Mouse (Mus musculus): Measurements from ENCODE around the gene Fyn.

DNA sequence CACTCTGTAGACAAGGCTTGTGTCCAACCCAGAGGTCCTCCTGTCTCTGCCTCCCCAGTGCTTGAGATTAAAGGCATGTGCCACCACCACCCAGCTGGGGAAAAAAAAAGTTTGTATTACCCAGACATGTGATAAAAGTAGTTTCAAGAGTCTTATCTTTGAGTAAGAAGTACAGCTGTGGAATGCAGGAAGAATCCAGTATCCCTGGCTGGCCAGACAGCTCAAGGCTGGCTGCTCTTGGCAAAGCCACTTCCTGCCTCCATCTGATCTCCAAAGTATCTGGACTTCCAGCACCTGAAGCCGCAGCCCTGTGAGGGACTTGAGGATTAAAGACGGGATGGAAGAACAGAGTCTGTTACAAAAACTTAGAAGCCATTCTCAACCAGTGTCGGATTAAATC lies 150.2 kb downstream of the Fyn start:
- TF ChIP-seq POLR2A (IDR thresholded peaks at IDR 0.05; ENCODE audit: borderline replicate concordance, low read depth, low read length): no peak
- no peak for TF ChIP-seq CTCF (IDR thresholded peaks at IDR 0.05; ENCODE audit: low read depth, low read length)

Data from bone marrow macrophage, adult 2 months (primary cell).